Mouse (Mus musculus) stomach, postnatal 0 days (tissue): ENCODE measurements around the gene Slc4a1. TPM values are rescaled to one million over a fixed set of nuclear protein-coding genes. Genes with fewer than 3 reads are reported as not detected.

Source experiments
- ATAC-seq: fragments of 200-750 bp; cut with Nextera tagmentation; 2 replicates; pipeline ENCODE4 v1.8.0; 2017; ENCODE audit not compliant: low FRiP score, low TSS enrichment
- DNase-seq: peaks from one replicate; pipeline ENCODE4 v3.0.0-alpha.2; 2016; ENCODE audit warnings: low spot score
- H3K27ac ChIP-seq: fragments of 300-500 bp; sonication (generic); replicated peaks from 2 replicates; pipeline ENCODE4 v1.5.1; 2014; ENCODE audit warnings: mild to moderate bottlenecking, control low read depth
- H3K27me3 ChIP-seq: fragments of 300-500 bp; sonication (generic); 2 replicates; pipeline ENCODE4 v1.6.1; 2014; ENCODE audit warnings: low read length; ENCODE audit not compliant: control insufficient read depth, insufficient read depth
- H3K36me3 ChIP-seq: fragments of 300-500 bp; sonication (generic); 2 replicates; pipeline ENCODE4 v1.6.1; 2014; ENCODE audit warnings: low read length, mixed read lengths; ENCODE audit not compliant: control insufficient read depth, insufficient read depth
- H3K4me1 ChIP-seq: fragments of 300-500 bp; sonication (generic); replicated peaks from 2 replicates; pipeline ENCODE4 v1.6.1; 2014; ENCODE audit warnings: antibody characterized with exemption; ENCODE audit not compliant: control insufficient read depth, insufficient read depth
- H3K4me2 ChIP-seq: fragments of 300-500 bp; sonication (generic); replicated peaks from 2 replicates; pipeline ENCODE4 v1.6.1; 2014; ENCODE audit warnings: low read depth, mild to moderate bottlenecking, control low read depth, moderate library complexity
- H3K4me3 ChIP-seq: fragments of 300-500 bp; sonication (generic); 2 replicates; pipeline ENCODE4 v1.5.1; 2014; ENCODE audit warnings: low read depth, low read length, control low read depth
- H3K9ac ChIP-seq: fragments of 300-500 bp; sonication (generic); 2 replicates; pipeline ENCODE4 v1.6.1; 2014; ENCODE audit warnings: mild to moderate bottlenecking, low read length, control low read depth, mixed read lengths
- H3K9me3 ChIP-seq: fragments of 300-500 bp; sonication (generic); 2 replicates; pipeline ENCODE4 v1.6.1; 2016; ENCODE audit warnings: low read length; ENCODE audit not compliant: control insufficient read depth
- CTCF ChIP-seq: IDR thresholded peaks from 2 replicates; pipeline ENCODE4 v1.5.1; 2016; ENCODE audit warnings: antibody characterized with exemption, low read depth, mild to moderate bottlenecking, moderate library complexity
- EP300 ChIP-seq: optimal IDR thresholded peaks from 2 replicates; pipeline ENCODE3; 2016; ENCODE audit warnings: antibody characterized with exemption
- whole genome bisulfite sequencing: fragments of 180-500 bp; shearing (Covaris S2); extraction: QIAGEN DNeasy Blood & Tissue Kit; methylation state at CpG from one replicate; pipeline ENCODE4 v1.1.7; 2014; 5-methylcytosine and 5-hydroxymethylcytosine counted together
- polyA plus RNA-seq: library from polyadenylated mRNA; unstranded; fragments of >200 nt; fragmentation: Nextera tagmentation; extraction: Ambion mirVana; gene quantifications from 2 replicates; pipeline ENCODE4 v1.2.1, GENCODE M21; 2015

Gene Slc4a1
- polyA plus RNA-seq, 1 experiment from 2014 or later, result 0.72 TPM

- Histone ChIP-seq H3K27me3 (no peaks in the 10 kb centered on the region), H3K9me3 (no peaks in the 10 kb centered on the region), H3K4me1 (no peaks in the 10 kb centered on the region), H3K4me3 (no peak overlapping the region), H3K27ac (no peak overlapping the region), H3K4me2 (no peak overlapping the region), H3K36me3 (no peaks in the 10 kb centered on the region), H3K9ac (no peak overlapping the region)
- no peak for DNase-seq
- 89% methylated on average over 7 of the region's 7 CpGs for WGBS
- TF ChIP-seq EP300, result no peak
- TF ChIP-seq CTCF, result no peak
- ATAC-seq, result no peak
These were observed 17.9 kb downstream of the Slc4a1 start for GRCm38 (mm10) chr11:102348101-102348585.

GRCm38 (mm10) chr11:102347683-102348082 lies 18.3 kb downstream of the Slc4a1 start:
- H3K36me3 ChIP-seq, result no peaks in the 10 kb centered on the region
- no peaks in the 10 kb centered on the region for H3K27me3 ChIP-seq
- no peak for TF ChIP-seq CTCF
- TF ChIP-seq EP300, result no peak
- no peaks in the 10 kb centered on the region for H3K9me3 ChIP-seq
- ATAC-seq (no peak), DNase-seq (no peak)
- H3K4me2 ChIP-seq, result no peak overlapping the region
- no peak overlapping the region for H3K4me3 ChIP-seq
- H3K27ac ChIP-seq, result no peak overlapping the region
- no peaks in the 10 kb centered on the region for H3K4me1 ChIP-seq
- 81% methylated on average over 5 of the region's 5 CpGs for WGBS
- H3K9ac ChIP-seq, result no peak overlapping the region

GRCm38 (mm10) chr11:102346926-102347325 lies 19.1 kb downstream of the Slc4a1 start:
- Histone ChIP-seq H3K9ac (no peak overlapping the region), H3K27ac (no peak overlapping the region), H3K9me3 (no peaks in the 10 kb centered on the region), H3K4me2 (no peak overlapping the region), H3K36me3 (no peaks in the 10 kb centered on the region), H3K4me1 (no peaks in the 10 kb centered on the region), H3K27me3 (no peaks in the 10 kb centered on the region), H3K4me3 (no peak overlapping the region)
- no peak for DNase-seq
- ATAC-seq, result no peak
- WGBS, result 56% methylated on average over 5 of the region's 5 CpGs
- no peak for TF ChIP-seq CTCF
- no peak for TF ChIP-seq EP300

GRCm38 (mm10) chr11:102344458-102344857 lies 21.5 kb downstream of the Slc4a1 start:
- Histone ChIP-seq H3K4me3 (no peak overlapping the region), H3K4me2 (no peak overlapping the region), H3K4me1 (no peaks in the 10 kb centered on the region), H3K27ac (no peak overlapping the region), H3K9ac (no peak overlapping the region), H3K36me3 (no peaks in the 10 kb centered on the region), H3K9me3 (no peaks in the 10 kb centered on the region), H3K27me3 (no peaks in the 10 kb centered on the region)
- DNase-seq (no peak), ATAC-seq (no peak)
- 98% methylated on average over 3 of the region's 3 CpGs for WGBS
- TF ChIP-seq EP300, result no peak
- TF ChIP-seq CTCF, result no peak

GRCm38 (mm10) chr11:102342742-102343141 lies 23.3 kb downstream of the Slc4a1 start:
- no peak overlapping the region for H3K9ac ChIP-seq
- H3K4me2 ChIP-seq, result no peak overlapping the region
- H3K36me3 ChIP-seq, result no peaks in the 10 kb centered on the region
- no peaks in the 10 kb centered on the region for H3K27me3 ChIP-seq
- H3K9me3 ChIP-seq, result no peaks in the 10 kb centered on the region
- H3K27ac ChIP-seq, result no peak overlapping the region
- no peaks in the 10 kb centered on the region for H3K4me1 ChIP-seq
- ATAC-seq (no peak), DNase-seq (no peak)
- H3K4me3 ChIP-seq, result no peak overlapping the region
- TF ChIP-seq EP300 (no peak), CTCF (no peak)
- WGBS, result 65% methylated on average over 12 of the region's 12 CpGs

- H3K9ac ChIP-seq, result no peak overlapping the region
- no peak overlapping the region for H3K4me2 ChIP-seq
- no peaks in the 10 kb centered on the region for H3K9me3 ChIP-seq
- TF ChIP-seq CTCF (no peak), EP300 (no peak)
- no peaks in the 10 kb centered on the region for H3K4me1 ChIP-seq
- ATAC-seq (no peak), DNase-seq (no peak)
- H3K36me3 ChIP-seq, result no peaks in the 10 kb centered on the region
- WGBS, result 86% methylated on average over 4 of the region's 4 CpGs
- no peak overlapping the region for H3K4me3 ChIP-seq
- H3K27me3 ChIP-seq, result no peaks in the 10 kb centered on the region
- H3K27ac ChIP-seq, result no peak overlapping the region
These were observed 24.9 kb downstream of the Slc4a1 start for GRCm38 (mm10) chr11:102341101-102341500.
